Mouse (Mus musculus): ENCODE measurements around the gene Brat1.

Gene Brat1

GRCm38 (mm10) chr5:140701661-140702060, 3.1 kb upstream of the Brat1 start:
- DNase-seq (ENCODE audit: low spot score in 2 of 2): no peak

- DNase-seq (ENCODE audit: low spot score in 2 of 2): peak; percentile 88 to 92
Observed at GRCm38 (mm10) chr5:140702103-140702513, 2.7 kb upstream of the Brat1 start, which contains the start of gene Iqce. TSS of gene Iqce (minus strand) at chr5:140702378.

GRCm38 (mm10) chr5:140702618-140703175, 2.1 kb upstream of the Brat1 start:
- no peak for DNase-seq (ENCODE audit: low spot score in 2 of 2)

- no peak for DNase-seq (ENCODE audit: low spot score in 2 of 2)
Observed at GRCm38 (mm10) chr5:140703480-140704377, 1.1 kb upstream of the Brat1 start.

GRCm38 (mm10) chr5:140705501-140706171, 825 bp downstream of the Brat1 start:
- DNase-seq (ENCODE audit: low spot score in 2 of 2): no peak

- no peak for DNase-seq (ENCODE audit: low spot score in 2 of 2)
Observed at GRCm38 (mm10) chr5:140710315-140710714, 5.5 kb downstream of the Brat1 start.

- no peak for DNase-seq (ENCODE audit: low spot score in 2 of 2)
Observed at GRCm38 (mm10) chr5:140711040-140711439, 6.2 kb downstream of the Brat1 start.

GRCm38 (mm10) chr5:140720773-140721172, 16.0 kb downstream of the Brat1 start:
- no peak for DNase-seq (ENCODE audit: low spot score in 2 of 2)

- no peak for DNase-seq (ENCODE audit: low spot score in 2 of 2)
Observed at GRCm38 (mm10) chr5:140722121-140722520, 17.3 kb downstream of the Brat1 start.

- peak; percentile 72 for DNase-seq (ENCODE audit: low spot score in 2 of 2)
Observed at GRCm38 (mm10) chr5:140723822-140724221, 19.0 kb downstream of the Brat1 start, which contains the start of gene Amz1. TSS of gene Amz1 (plus strand) at chr5:140724127.

- DNase-seq (ENCODE audit: low spot score in 2 of 2): peak; percentile 50 to 53
Observed at GRCm38 (mm10) chr5:140726062-140726839, 21.4 kb downstream of the Brat1 start.

- no peak for DNase-seq (ENCODE audit: low spot score in 2 of 2)
Observed at GRCm38 (mm10) chr5:140726946-140727740, 22.3 kb downstream of the Brat1 start.

- DNase-seq (ENCODE audit: low spot score in 2 of 2): no peak
Observed at GRCm38 (mm10) chr5:140731040-140731797, 26.4 kb downstream of the Brat1 start.

GRCm38 (mm10) chr5:140732195-140732594, 27.4 kb downstream of the Brat1 start:
- no peak for DNase-seq (ENCODE audit: low spot score in 2 of 2)

GRCm38 (mm10) chr5:140733336-140733735, 28.5 kb downstream of the Brat1 start:
- no peak for DNase-seq (ENCODE audit: low spot score in 2 of 2)

- DNase-seq (ENCODE audit: low spot score in 2 of 2): no peak
Observed at GRCm38 (mm10) chr5:140735297-140735696, 30.5 kb downstream of the Brat1 start.

GRCm38 (mm10) chr5:140736166-140736565, 31.4 kb downstream of the Brat1 start:
- no peak for DNase-seq (ENCODE audit: low spot score in 2 of 2)

- peak; percentile 45 to 68 for DNase-seq (ENCODE audit: low spot score in 2 of 2)
Observed at GRCm38 (mm10) chr5:140739813-140740212, 35.0 kb downstream of the Brat1 start.

GRCm38 (mm10) chr5:140741040-140741439, 36.2 kb downstream of the Brat1 start:
- DNase-seq (ENCODE audit: low spot score in 2 of 2): no peak

GRCm38 (mm10) chr5:140741877-140742276, 37.1 kb downstream of the Brat1 start:
- DNase-seq (ENCODE audit: low spot score in 2 of 2): no peak
